Mouse (Mus musculus): ENCODE data around the gene Sars. TPM values are rescaled to one million over a fixed set of nuclear protein-coding genes. Genes with fewer than 3 reads are reported as not detected.

Sars gene
- polyA plus RNA-seq, 1 experiment from 2014 or later, result 227 TPM

DNA sequence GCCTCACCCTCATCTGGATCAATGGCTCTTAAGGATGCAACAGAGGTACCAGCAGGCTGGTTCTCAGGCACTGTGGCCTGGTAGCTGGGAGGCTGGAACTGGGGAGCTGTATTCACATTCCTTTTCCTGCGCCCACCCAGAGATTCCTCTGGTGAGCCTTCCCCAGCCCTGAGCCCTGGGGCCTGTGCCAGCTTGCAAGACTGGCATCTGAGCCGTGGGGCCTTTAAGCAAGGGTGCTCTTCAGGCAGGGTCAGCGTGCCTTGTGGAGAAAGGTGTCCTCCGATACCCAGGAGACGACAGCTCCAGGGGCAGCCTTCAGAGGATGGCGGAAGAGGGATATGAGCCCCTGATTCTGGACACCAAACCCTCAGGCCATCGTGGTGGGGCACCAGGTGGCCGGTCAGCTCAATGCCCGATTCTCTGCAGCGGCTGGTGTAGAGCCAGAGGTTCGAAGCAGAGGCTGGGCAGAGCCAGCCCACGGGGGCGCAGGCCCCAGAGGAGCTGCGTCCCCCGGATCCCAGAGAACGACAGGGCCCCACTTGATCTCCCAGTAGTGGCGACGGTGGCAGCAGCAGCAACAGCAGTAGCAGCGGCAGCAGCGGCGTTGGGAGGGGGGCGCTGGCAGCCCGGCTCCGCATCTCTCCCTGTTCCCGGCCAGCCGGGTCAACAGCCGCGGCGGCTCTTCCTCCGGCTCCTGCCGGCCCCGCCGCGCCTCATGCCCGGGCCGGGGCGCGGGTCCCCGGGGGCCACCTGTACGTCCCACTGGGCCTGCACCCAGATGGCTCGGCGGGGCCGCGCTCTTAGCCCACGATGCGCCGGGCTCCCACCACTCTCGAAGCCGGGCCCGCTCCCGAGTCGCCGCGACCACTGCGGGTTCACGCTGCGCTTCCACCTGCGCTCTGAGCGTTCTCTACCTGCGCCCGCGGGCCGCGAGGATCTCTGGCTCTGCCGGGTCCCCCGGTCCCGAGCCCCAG is 29.9 kb downstream of the Sars start, which contains the start of gene Celsr2:
TSS of gene Celsr2 (minus strand) at position 696 of the 974 bp plus-strand sequence.
- 3% methylated on average over 61 of the region's 67 CpGs for WGBS
- H3K27ac ChIP-seq (ENCODE audit: low read depth, low read length), result peak within 1 kb of the TSS; percentile 94
- H3K27me3 ChIP-seq (replicated peaks; ENCODE audit: control insufficient read depth, insufficient read depth, low read length), result no peaks in the 10 kb centered on the region
- peaks cover 29% of the 10 kb centered on the region for H3K36me3 ChIP-seq (ENCODE audit: control insufficient read depth, insufficient read depth, low read length)
- peaks cover 29% of the 10 kb centered on the region for H3K4me1 ChIP-seq (ENCODE audit: control insufficient read depth, insufficient read depth, low read length)
- ATAC-seq (peak; percentile 42), DNase-seq (ENCODE audit: low spot score) (peak; percentile 56)
- peak within 1 kb of the TSS; percentile 95 for H3K4me3 ChIP-seq (ENCODE audit: low read depth, low read length)
- peaks cover 7% of the 10 kb centered on the region for H3K9me3 ChIP-seq (replicated peaks; ENCODE audit: control insufficient read depth, low read length)
- peak within 1 kb of the TSS; percentile 86 for H3K4me2 ChIP-seq (ENCODE audit: low read length)
- H3K9ac ChIP-seq (ENCODE audit: low read length), result peak within 1 kb of the TSS; percentile 98

DNA sequence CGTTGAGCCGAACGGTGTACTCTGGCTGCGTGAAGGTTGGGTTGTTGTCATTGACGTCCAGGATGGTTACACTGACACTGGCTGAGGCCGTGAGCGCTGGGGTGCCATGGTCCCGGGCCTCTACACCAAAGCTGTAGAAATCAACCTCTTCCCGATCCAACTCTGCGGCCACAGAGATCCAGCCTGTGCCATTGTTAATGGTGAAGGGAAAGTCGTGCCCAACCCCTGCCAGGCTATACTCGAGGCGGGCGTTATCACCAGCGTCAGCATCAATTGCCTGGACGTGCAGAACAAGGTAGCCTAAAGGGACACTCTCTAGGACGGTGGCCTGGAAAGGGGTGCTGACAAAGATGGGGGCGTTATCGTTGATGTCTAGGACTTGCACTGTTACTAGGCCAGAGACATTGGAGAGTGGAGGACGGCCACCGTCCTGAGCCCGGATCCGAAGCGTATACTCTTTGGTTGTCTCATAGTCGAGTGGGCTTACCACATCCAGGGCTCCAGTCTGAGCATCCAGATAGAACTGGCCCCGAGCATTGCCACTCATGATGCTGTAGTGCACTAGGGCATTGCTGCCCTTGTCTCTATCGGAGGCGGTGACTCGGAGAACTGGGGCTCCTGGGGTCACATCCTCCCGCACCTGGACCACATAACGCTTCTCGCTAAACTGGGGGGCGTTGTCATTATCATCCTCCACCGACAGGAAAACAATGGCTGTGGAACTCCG is 31.2 kb downstream of the Sars start:
- Histone ChIP-seq H3K4me3 (ENCODE audit: low read depth, low read length) (no peak overlapping the region), H3K27me3 (replicated peaks; ENCODE audit: control insufficient read depth, insufficient read depth, low read length) (no peaks in the 10 kb centered on the region), H3K36me3 (ENCODE audit: control insufficient read depth, insufficient read depth, low read length) (peaks cover 37% of the 10 kb centered on the region), H3K27ac (ENCODE audit: low read depth, low read length) (no peak overlapping the region), H3K9me3 (replicated peaks; ENCODE audit: control insufficient read depth, low read length) (peaks cover 7% of the 10 kb centered on the region), H3K9ac (ENCODE audit: low read length) (no peak overlapping the region), H3K4me2 (ENCODE audit: low read length) (no peak overlapping the region), H3K4me1 (ENCODE audit: control insufficient read depth, insufficient read depth, low read length) (peaks cover 39% of the 10 kb centered on the region)
- ATAC-seq (no peak), DNase-seq (ENCODE audit: low spot score) (no peak)
- WGBS, result 98% methylated on average over 35 of the region's 35 CpGs

DNA sequence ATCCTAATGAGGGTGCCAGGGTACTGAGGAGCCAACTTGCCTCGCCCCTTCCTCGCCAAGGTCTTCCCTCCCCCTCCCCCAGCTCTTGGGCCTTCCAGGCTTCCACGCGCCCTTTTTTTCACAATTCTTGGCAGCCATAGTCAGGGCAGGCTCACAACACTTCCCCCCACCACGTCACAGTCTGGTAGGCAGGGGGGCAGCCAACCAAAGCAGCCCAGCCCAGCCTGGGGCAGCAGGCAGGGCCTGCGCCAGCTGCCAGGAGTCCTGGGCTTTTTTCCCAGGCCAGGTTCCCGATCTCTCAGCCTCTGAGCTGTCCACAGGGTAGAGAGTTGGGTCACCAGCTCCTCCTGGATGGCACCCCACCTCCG is 33.3 kb downstream of the Sars start:
- H3K4me3 ChIP-seq (ENCODE audit: low read depth, low read length), result peak overlapping the region; percentile 38
- WGBS, result 15% methylated on average over 8 of the region's 8 CpGs
- peak overlapping the region; percentile 80 for H3K9ac ChIP-seq (ENCODE audit: low read length)
- peak; percentile 68 for ATAC-seq
- peaks cover 55% of the 10 kb centered on the region for H3K36me3 ChIP-seq (ENCODE audit: control insufficient read depth, insufficient read depth, low read length)
- H3K27ac ChIP-seq (ENCODE audit: low read depth, low read length), result peak overlapping the region; percentile 99
- no peaks in the 10 kb centered on the region for H3K27me3 ChIP-seq (replicated peaks; ENCODE audit: control insufficient read depth, insufficient read depth, low read length)
- H3K4me2 ChIP-seq (ENCODE audit: low read length), result peak overlapping the region; percentile 88
- DNase-seq (ENCODE audit: low spot score), result peak; percentile 92
- H3K4me1 ChIP-seq (ENCODE audit: control insufficient read depth, insufficient read depth, low read length), result peaks cover 39% of the 10 kb centered on the region
- H3K9me3 ChIP-seq (replicated peaks; ENCODE audit: control insufficient read depth, low read length), result peaks cover 7% of the 10 kb centered on the region

DNA sequence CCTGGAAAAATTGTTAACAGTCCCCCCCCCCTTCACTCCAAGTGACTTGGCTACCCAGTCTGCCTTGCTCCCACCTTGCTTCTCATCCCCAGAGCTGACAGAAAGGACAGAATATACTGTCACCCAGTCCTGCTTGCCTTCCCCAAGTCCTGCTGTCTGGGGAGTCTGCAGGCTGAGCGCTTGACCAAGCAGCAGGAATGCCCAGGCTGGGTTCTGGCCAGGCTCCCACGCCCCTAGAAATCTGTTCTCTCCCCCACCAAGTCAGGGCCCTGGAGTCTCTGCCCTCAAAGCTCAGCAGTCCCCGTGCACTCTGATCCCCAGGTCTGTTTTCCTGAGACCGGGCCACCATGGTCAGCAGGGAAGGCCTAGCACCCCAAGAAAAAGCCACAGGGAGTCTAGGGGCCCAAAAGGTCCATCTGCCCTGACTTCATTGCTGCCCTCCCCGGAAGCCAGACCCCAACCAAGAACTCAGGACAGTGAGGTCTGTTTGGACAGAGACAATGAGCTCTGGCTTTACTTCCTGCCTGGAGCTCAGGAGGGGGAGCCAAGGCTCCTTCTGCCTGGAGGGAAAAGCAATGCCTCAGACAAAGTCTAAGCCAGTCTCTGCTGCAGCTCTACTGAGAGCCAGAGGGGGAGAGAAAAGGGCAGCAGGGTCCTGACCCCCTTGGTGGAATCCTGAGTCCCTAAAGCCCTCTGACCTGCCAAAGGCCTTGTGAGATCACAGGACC is 33.8 kb downstream of the Sars start:
- Histone ChIP-seq H3K9me3 (replicated peaks; ENCODE audit: control insufficient read depth, low read length) (peaks cover 7% of the 10 kb centered on the region), H3K4me2 (ENCODE audit: low read length) (peak overlapping the region; percentile 88), H3K27me3 (replicated peaks; ENCODE audit: control insufficient read depth, insufficient read depth, low read length) (no peaks in the 10 kb centered on the region), H3K36me3 (ENCODE audit: control insufficient read depth, insufficient read depth, low read length) (peaks cover 60% of the 10 kb centered on the region), H3K9ac (ENCODE audit: low read length) (peak overlapping the region; percentile 80), H3K4me3 (ENCODE audit: low read depth, low read length) (peak overlapping the region; percentile 38), H3K4me1 (ENCODE audit: control insufficient read depth, insufficient read depth, low read length) (peaks cover 43% of the 10 kb centered on the region), H3K27ac (ENCODE audit: low read depth, low read length) (peak overlapping the region; percentile 99)
- WGBS, result 14% methylated on average over 5 of the region's 5 CpGs
- ATAC-seq (peak; percentile 16), DNase-seq (ENCODE audit: low spot score) (no peak)

DNA sequence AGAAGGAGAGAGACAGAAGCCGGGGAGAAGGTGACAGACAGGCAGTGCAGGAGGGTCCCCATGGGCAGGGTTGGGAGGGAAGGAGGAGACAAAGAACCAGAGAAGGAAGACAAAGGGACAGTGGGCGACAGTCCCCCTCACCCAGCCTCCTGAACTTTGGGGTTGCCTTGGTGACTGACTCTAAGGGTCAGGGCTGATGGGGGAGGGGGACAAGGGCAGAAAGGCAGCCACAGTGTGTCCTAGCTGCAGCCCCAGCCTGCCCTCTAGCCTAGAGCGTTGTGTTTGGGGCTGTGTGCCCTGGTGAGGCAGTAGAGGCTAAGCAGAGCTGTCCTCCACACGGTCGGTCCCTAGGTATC is 34.7 kb downstream of the Sars start:
- peak overlapping the region; percentile 38 for H3K4me3 ChIP-seq (ENCODE audit: low read depth, low read length)
- WGBS, result 5% methylated on average over 5 of the region's 5 CpGs
- H3K4me2 ChIP-seq (ENCODE audit: low read length), result peak overlapping the region; percentile 88
- peaks cover 65% of the 10 kb centered on the region for H3K36me3 ChIP-seq (ENCODE audit: control insufficient read depth, insufficient read depth, low read length)
- ATAC-seq (peak; percentile 33), DNase-seq (ENCODE audit: low spot score) (peak; percentile 71)
- peaks cover 48% of the 10 kb centered on the region for H3K4me1 ChIP-seq (ENCODE audit: control insufficient read depth, insufficient read depth, low read length)
- peaks cover 7% of the 10 kb centered on the region for H3K9me3 ChIP-seq (replicated peaks; ENCODE audit: control insufficient read depth, low read length)
- peak overlapping the region; percentile 80 for H3K9ac ChIP-seq (ENCODE audit: low read length)
- no peaks in the 10 kb centered on the region for H3K27me3 ChIP-seq (replicated peaks; ENCODE audit: control insufficient read depth, insufficient read depth, low read length)
- peak overlapping the region; percentile 99 for H3K27ac ChIP-seq (ENCODE audit: low read depth, low read length)

DNA sequence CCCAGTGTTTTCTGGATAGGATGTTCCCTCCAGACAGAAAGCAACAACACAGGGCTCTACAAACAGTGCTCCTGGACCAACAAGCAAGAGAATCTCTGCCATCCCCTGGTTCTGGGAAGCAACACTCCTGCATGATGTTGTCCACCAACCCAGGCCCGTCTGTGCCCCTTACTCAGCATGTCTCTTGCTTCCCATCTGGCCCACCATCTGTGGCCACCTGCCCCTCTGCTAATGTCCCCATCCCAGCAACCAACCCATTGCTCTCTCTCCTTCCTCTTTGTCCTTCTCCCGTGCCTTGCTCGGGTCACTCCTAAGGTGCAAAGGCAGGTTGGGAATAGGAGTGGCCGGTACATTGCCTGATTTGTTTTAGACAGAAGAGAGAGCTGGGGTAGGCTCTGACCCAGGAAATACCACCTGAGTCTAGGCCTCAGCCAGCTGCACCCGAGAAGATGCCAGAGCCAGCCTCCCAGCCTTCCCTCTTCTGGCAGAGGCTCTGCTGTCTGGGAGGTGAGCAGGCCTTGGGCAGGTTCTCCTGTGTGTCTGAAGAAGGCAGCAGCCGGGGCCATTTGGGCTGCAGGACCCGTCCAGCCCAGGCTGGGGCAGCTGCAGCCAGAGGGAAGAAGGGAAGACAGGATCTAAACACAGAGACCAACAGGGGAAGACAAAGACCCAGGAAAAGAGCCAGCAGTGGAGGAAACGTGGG is 35.2 kb downstream of the Sars start:
- Histone ChIP-seq H3K27ac (ENCODE audit: low read depth, low read length) (peak overlapping the region; percentile 99), H3K9ac (ENCODE audit: low read length) (peak overlapping the region; percentile 80), H3K27me3 (replicated peaks; ENCODE audit: control insufficient read depth, insufficient read depth, low read length) (no peaks in the 10 kb centered on the region), H3K36me3 (ENCODE audit: control insufficient read depth, insufficient read depth, low read length) (peaks cover 71% of the 10 kb centered on the region), H3K4me1 (ENCODE audit: control insufficient read depth, insufficient read depth, low read length) (peaks cover 47% of the 10 kb centered on the region), H3K9me3 (replicated peaks; ENCODE audit: control insufficient read depth, low read length) (peaks cover 7% of the 10 kb centered on the region), H3K4me2 (ENCODE audit: low read length) (peak overlapping the region; percentile 88), H3K4me3 (ENCODE audit: low read depth, low read length) (peak overlapping the region; percentile 38)
- ATAC-seq (peak; percentile 8), DNase-seq (ENCODE audit: low spot score) (no peak)
- WGBS, result 21% methylated on average over 8 of the region's 8 CpGs

DNA sequence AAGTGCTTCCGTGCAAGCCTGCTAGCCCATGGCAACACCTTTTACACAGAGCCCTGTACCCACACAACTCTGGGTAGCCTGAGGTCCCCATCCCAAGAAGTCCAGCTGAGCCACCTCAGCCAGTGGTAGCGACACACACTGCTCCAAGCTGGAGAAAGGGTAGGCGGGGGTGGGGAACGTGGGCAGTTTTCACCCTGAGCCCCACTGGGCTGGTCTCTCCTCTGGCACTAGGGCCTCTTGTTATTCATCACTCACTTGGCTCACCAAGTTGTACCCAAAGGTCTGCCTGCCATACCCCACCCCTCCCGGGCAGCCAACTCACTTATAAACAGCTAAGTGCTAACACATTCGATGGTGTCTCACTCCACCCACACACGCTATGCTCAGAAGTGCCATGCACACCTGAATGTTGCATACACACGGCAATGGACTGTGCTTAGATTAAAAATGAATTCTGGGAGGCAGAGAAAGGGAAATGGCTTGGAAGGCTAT is 36.4 kb downstream of the Sars start:
- Histone ChIP-seq H3K4me2 (ENCODE audit: low read length) (no peak overlapping the region), H3K4me1 (ENCODE audit: control insufficient read depth, insufficient read depth, low read length) (peaks cover 41% of the 10 kb centered on the region), H3K27me3 (replicated peaks; ENCODE audit: control insufficient read depth, insufficient read depth, low read length) (no peaks in the 10 kb centered on the region), H3K27ac (ENCODE audit: low read depth, low read length) (no peak overlapping the region), H3K9ac (ENCODE audit: low read length) (no peak overlapping the region), H3K4me3 (ENCODE audit: low read depth, low read length) (no peak overlapping the region), H3K36me3 (ENCODE audit: control insufficient read depth, insufficient read depth, low read length) (peaks cover 72% of the 10 kb centered on the region), H3K9me3 (replicated peaks; ENCODE audit: control insufficient read depth, low read length) (peaks cover 5% of the 10 kb centered on the region; the same call in 1 of the 2 replicates)
- no peak for ATAC-seq
- no peak for DNase-seq (ENCODE audit: low spot score)
- WGBS, result 89% methylated on average over 8 of the region's 8 CpGs

DNA sequence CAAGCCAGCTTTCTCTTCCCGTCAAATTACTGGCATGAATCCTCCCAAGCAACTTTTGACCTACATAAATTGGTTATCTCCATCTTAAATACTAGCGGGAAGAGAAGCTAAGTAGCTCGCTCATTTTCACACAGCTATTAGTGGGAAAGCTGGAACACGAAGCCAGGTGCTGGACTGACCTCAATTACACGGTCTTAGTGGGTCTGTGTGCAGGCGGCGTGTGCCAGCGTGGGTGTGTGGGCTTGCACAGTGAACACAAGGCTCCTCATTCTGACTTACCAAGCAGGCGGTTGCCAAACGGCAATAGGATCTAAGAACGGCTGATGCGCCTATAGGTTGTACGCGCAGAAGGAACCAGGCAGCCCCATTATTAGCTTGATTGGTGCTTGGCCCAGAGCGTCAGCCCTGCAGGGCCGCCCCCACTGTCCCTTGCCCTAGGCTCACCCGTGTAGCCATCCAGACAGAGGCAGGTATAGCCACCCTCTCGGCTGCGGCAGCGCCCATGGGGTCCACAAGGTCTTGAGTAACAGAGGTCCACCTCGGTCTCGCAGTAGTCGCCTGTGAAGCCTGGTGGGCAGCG is 38.6 kb downstream of the Sars start:
- no peak overlapping the region for H3K4me2 ChIP-seq (ENCODE audit: low read length)
- 74% methylated on average over 24 of the region's 24 CpGs for WGBS
- DNase-seq (ENCODE audit: low spot score), result no peak

More for the DNA sequence above, 38.6 kb downstream of the Sars start:
- peak overlapping the region; percentile 17; the same call in 1 of the 2 replicates for H3K9ac ChIP-seq (ENCODE audit: low read length)
- no peaks in the 10 kb centered on the region for H3K27me3 ChIP-seq (replicated peaks; ENCODE audit: control insufficient read depth, insufficient read depth, low read length)
- H3K36me3 ChIP-seq (ENCODE audit: control insufficient read depth, insufficient read depth, low read length), result peaks cover 76% of the 10 kb centered on the region
- no peak for ATAC-seq
- peaks cover 35% of the 10 kb centered on the region for H3K4me1 ChIP-seq (ENCODE audit: control insufficient read depth, insufficient read depth, low read length)
- no peaks in the 10 kb centered on the region for H3K9me3 ChIP-seq (replicated peaks; ENCODE audit: control insufficient read depth, low read length)
- H3K27ac ChIP-seq (ENCODE audit: low read depth, low read length), result peak overlapping the region; percentile 52
- H3K4me3 ChIP-seq (ENCODE audit: low read depth, low read length), result no peak overlapping the region

Measured in forebrain, embryonic 14.5 days (tissue).